Mouse (Mus musculus): ENCODE data around the gene Taf5. TPM values are rescaled to one million over a fixed set of nuclear protein-coding genes. Genes with fewer than 3 reads are reported as not detected.

Taf5 gene
- total and polyA plus RNA-seq, 2 experiments from 2014 or later: 3.0 to 8.6 TPM

DNA sequence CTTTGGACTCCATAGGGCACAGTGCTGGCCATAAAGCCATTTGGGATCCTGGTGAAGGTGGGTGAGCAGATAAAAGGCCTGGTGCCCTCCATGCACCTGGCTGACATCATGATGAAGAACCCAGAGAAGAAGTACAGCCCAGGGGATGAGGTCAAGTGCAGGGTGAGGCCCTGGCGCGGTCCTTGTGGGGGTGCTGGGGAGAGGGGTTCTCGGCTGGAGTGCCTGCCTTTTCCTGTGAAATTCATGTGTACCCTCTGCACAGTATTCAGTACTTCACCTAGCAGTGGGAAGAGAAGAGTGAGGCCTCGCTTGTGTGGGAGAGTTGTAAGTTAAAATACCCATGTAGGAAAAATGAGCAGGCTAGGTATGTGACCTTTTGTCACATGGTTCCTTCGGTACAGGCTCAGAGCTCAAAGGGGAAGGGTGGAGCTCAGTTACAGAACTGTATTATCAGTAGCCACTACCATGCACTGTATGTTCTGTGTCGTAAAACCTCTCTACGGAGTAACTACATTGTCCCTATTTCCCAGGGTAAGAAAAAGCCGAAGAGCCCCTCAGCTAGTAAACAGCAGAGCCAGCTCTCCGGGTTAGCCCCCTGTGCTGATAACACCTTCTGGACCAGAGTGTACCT, 37.2 kb downstream of the Taf5 start:
- Histone ChIP-seq H3K27me3 (ENCODE audit: insufficient read depth, low read length) (no peaks in the 10 kb centered on the region), H3K4me3 (ENCODE audit: low read depth, low read length) (no peak overlapping the region), H3K27ac (ENCODE audit: low read depth, low read length) (no peak overlapping the region), H3K9ac (replicated peaks; ENCODE audit: low read length, poor library complexity, severe bottlenecking) (no peak overlapping the region), H3K36me3 (ENCODE audit: insufficient read depth, low read length) (peaks cover 84% of the 10 kb centered on the region), H3K4me1 (ENCODE audit: insufficient read depth, low read length) (no peaks in the 10 kb centered on the region), H3K9me3 (ENCODE audit: low read length) (no peaks in the 10 kb centered on the region), H3K4me2 (ENCODE audit: low read depth, low read length, poor library complexity, severe bottlenecking) (no peak overlapping the region)
- 93% methylated on average over 9 of the region's 9 CpGs for WGBS
- TF ChIP-seq CTCF (IDR thresholded peaks at IDR 0.05): no peak
- DNase-seq (ENCODE audit: low spot score) (no peak), ATAC-seq (ENCODE audit: low FRiP score) (no peak)

DNA sequence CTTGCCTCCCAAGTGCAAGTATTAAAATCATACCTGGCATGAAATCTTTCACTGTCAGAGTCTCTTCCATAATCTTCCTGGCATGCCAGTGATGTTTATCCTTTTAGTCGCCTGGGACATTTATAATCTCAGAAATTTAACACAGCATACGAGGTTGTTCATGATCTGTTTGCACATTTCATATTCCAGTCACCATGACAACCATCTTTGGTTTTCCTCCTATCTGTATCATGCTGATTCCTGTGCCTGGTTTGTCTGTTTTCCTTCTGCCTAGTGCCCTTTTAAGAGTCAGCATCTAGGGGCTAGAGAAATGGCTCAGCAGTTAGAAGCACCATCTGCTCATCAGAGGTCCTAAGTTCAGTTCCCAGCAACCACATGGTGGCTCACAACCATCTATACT, 51.1 kb downstream of the Taf5 start:
- Histone ChIP-seq H3K27ac (ENCODE audit: low read depth, low read length) (no peak overlapping the region), H3K9me3 (ENCODE audit: low read length) (no peaks in the 10 kb centered on the region), H3K4me2 (ENCODE audit: low read depth, low read length, poor library complexity, severe bottlenecking) (no peak overlapping the region), H3K36me3 (ENCODE audit: insufficient read depth, low read length) (peaks cover 26% of the 10 kb centered on the region), H3K4me1 (ENCODE audit: insufficient read depth, low read length) (no peaks in the 10 kb centered on the region), H3K9ac (replicated peaks; ENCODE audit: low read length, poor library complexity, severe bottlenecking) (no peak overlapping the region), H3K4me3 (ENCODE audit: low read depth, low read length) (no peak overlapping the region), H3K27me3 (ENCODE audit: insufficient read depth, low read length) (no peaks in the 10 kb centered on the region)
- 69% methylated on average over 2 of the region's 2 CpGs for WGBS
- ATAC-seq (ENCODE audit: low FRiP score) (no peak), DNase-seq (ENCODE audit: low spot score) (no peak)
- TF ChIP-seq CTCF (IDR thresholded peaks at IDR 0.05): no peak

DNA sequence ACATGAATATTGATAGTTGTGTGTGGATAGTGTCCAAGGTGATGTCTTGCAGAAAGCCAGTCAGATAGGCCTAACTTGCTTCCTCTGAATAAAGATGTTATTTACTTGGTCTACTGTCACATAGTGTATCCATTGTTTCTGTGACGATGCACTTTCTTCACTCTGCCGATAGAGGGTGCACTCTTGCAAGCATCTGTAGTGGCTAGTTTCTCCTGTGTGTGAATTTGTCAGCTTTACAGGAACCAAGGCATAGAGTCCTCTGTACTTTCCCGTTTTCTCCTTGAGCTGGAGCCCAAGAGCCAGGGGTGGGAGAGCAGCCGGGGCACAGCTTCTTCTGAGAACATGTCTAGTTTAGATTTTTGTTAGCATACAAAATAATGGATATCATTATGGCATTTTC, 53.5 kb downstream of the Taf5 start:
- Histone ChIP-seq H3K4me1 (ENCODE audit: insufficient read depth, low read length) (no peaks in the 10 kb centered on the region), H3K27ac (ENCODE audit: low read depth, low read length) (no peak overlapping the region), H3K36me3 (ENCODE audit: insufficient read depth, low read length) (peaks cover 21% of the 10 kb centered on the region), H3K4me3 (ENCODE audit: low read depth, low read length) (no peak overlapping the region), H3K9me3 (ENCODE audit: low read length) (no peaks in the 10 kb centered on the region), H3K4me2 (ENCODE audit: low read depth, low read length, poor library complexity, severe bottlenecking) (no peak overlapping the region), H3K9ac (replicated peaks; ENCODE audit: low read length, poor library complexity, severe bottlenecking) (no peak overlapping the region), H3K27me3 (ENCODE audit: insufficient read depth, low read length) (no peaks in the 10 kb centered on the region)
- WGBS: 41% methylated on average over 4 of the region's 4 CpGs
- TF ChIP-seq CTCF (IDR thresholded peaks at IDR 0.05): peak; percentile 90
- DNase-seq (ENCODE audit: low spot score): peak; percentile 64
- ATAC-seq (ENCODE audit: low FRiP score): no peak

DNA sequence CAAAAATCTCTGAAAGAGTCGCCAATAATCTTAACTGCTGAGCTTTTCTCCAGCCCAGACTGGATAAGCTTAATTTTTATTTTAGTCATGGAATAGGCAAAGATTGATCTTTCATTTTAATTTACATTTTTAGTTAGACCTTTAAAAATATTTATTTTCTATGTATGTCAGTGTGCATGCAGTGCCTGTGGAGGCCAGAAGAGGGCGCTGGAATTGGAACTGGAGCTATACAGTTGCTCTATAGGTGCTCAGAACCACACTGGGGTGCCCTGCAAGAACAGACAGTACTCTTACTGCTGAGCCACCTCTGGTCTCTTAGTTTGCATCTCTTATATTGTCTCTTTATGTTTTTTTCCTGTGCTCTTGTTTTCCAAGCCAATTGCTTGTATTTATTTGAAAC, 55.3 kb downstream of the Taf5 start:
- no peak overlapping the region for H3K9ac ChIP-seq (replicated peaks; ENCODE audit: low read length, poor library complexity, severe bottlenecking)
- H3K4me1 ChIP-seq (ENCODE audit: insufficient read depth, low read length): no peaks in the 10 kb centered on the region
- H3K4me3 ChIP-seq (ENCODE audit: low read depth, low read length): no peak overlapping the region
- DNase-seq (ENCODE audit: low spot score): peak; percentile 52
- H3K27ac ChIP-seq (ENCODE audit: low read depth, low read length): no peak overlapping the region
- peaks cover 26% of the 10 kb centered on the region for H3K36me3 ChIP-seq (ENCODE audit: insufficient read depth, low read length)
- WGBS: 29% methylated on average over 2 of the region's 2 CpGs
- peak; percentile 82 for TF ChIP-seq CTCF (IDR thresholded peaks at IDR 0.05)
- H3K27me3 ChIP-seq (ENCODE audit: insufficient read depth, low read length): no peaks in the 10 kb centered on the region
- no peaks in the 10 kb centered on the region for H3K9me3 ChIP-seq (ENCODE audit: low read length)
- no peak for ATAC-seq (ENCODE audit: low FRiP score)
- H3K4me2 ChIP-seq (ENCODE audit: low read depth, low read length, poor library complexity, severe bottlenecking): no peak overlapping the region

GRCm38 (mm10) chr19:47128164-47128563, 60.6 kb downstream of the Taf5 start:
- DNase-seq (ENCODE audit: low spot score): no peak
- no peak for TF ChIP-seq CTCF (IDR thresholded peaks at IDR 0.05)
- WGBS: 98% methylated on average over 10 of the region's 10 CpGs
- Histone ChIP-seq H3K4me1 (ENCODE audit: insufficient read depth, low read length) (no peaks in the 10 kb centered on the region), H3K9me3 (ENCODE audit: low read length) (no peaks in the 10 kb centered on the region), H3K9ac (replicated peaks; ENCODE audit: low read length, poor library complexity, severe bottlenecking) (no peak overlapping the region), H3K36me3 (ENCODE audit: insufficient read depth, low read length) (peaks cover 62% of the 10 kb centered on the region), H3K4me2 (ENCODE audit: low read depth, low read length, poor library complexity, severe bottlenecking) (no peak overlapping the region), H3K27ac (ENCODE audit: low read depth, low read length) (no peak overlapping the region), H3K4me3 (ENCODE audit: low read depth, low read length) (no peak overlapping the region), H3K27me3 (ENCODE audit: insufficient read depth, low read length) (no peaks in the 10 kb centered on the region)
- ATAC-seq (ENCODE audit: low FRiP score): no peak

GRCm38 (mm10) chr19:47128835-47129234, 61.3 kb downstream of the Taf5 start:
- no peak overlapping the region for H3K27ac ChIP-seq (ENCODE audit: low read depth, low read length)
- peaks cover 62% of the 10 kb centered on the region for H3K36me3 ChIP-seq (ENCODE audit: insufficient read depth, low read length)
- no peaks in the 10 kb centered on the region for H3K4me1 ChIP-seq (ENCODE audit: insufficient read depth, low read length)
- H3K9me3 ChIP-seq (ENCODE audit: low read length): no peaks in the 10 kb centered on the region
- ATAC-seq (ENCODE audit: low FRiP score) (no peak), DNase-seq (ENCODE audit: low spot score) (no peak)
- WGBS: 95% methylated on average over 11 of the region's 11 CpGs
- no peak overlapping the region for H3K4me3 ChIP-seq (ENCODE audit: low read depth, low read length)
- no peak for TF ChIP-seq CTCF (IDR thresholded peaks at IDR 0.05)
- no peaks in the 10 kb centered on the region for H3K27me3 ChIP-seq (ENCODE audit: insufficient read depth, low read length)
- no peak overlapping the region for H3K9ac ChIP-seq (replicated peaks; ENCODE audit: low read length, poor library complexity, severe bottlenecking)
- no peak overlapping the region for H3K4me2 ChIP-seq (ENCODE audit: low read depth, low read length, poor library complexity, severe bottlenecking)
